Mouse (Mus musculus) neural tube, embryonic 13.5 days (tissue): ENCODE results near the gene Hhipl1. TPM values are rescaled to one million over a fixed set of nuclear protein-coding genes. Genes with fewer than 3 reads are reported as not detected.

Source experiments
- ATAC-seq: fragments of 200-750 bp; cut with Nextera tagmentation; 2 replicates; pipeline ENCODE4 v1.8.0; 2017; ENCODE audit warnings: low read depth, mild to moderate bottlenecking, moderate TSS enrichment, moderate library complexity
- H3K27ac ChIP-seq: fragments of 300-500 bp; sonication (generic); replicated peaks from 2 replicates; pipeline ENCODE4 v1.5.1; 2015; ENCODE audit warnings: moderate library complexity, mild to moderate bottlenecking, inconsistent platforms
- H3K27me3 ChIP-seq: fragments of 300-500 bp; sonication (generic); 2 replicates; pipeline ENCODE4 v1.6.1; 2015; ENCODE audit warnings: mild to moderate bottlenecking, inconsistent platforms
- H3K36me3 ChIP-seq: fragments of 300-500 bp; sonication (generic); 2 replicates; pipeline ENCODE4 v1.6.1; 2015; ENCODE audit warnings: mild to moderate bottlenecking, inconsistent platforms
- H3K4me1 ChIP-seq: fragments of 300-500 bp; sonication (generic); replicated peaks from 2 replicates; pipeline ENCODE4 v1.6.1; 2015; ENCODE audit warnings: inconsistent platforms
- H3K4me2 ChIP-seq: fragments of 300-500 bp; sonication (generic); 2 replicates; pipeline ENCODE4 v1.6.1; 2015; ENCODE audit warnings: inconsistent platforms, mild to moderate bottlenecking, moderate library complexity
- H3K4me3 ChIP-seq: fragments of 300-500 bp; sonication (generic); 2 replicates; pipeline ENCODE4 v1.5.1; 2015; ENCODE audit warnings: mild to moderate bottlenecking, inconsistent platforms
- H3K9ac ChIP-seq: fragments of 300-500 bp; sonication (generic); 2 replicates; pipeline ENCODE4 v1.6.1; 2015; ENCODE audit warnings: moderate library complexity, mild to moderate bottlenecking, inconsistent platforms
- H3K9me3 ChIP-seq: fragments of 300-500 bp; sonication (generic); 2 replicates; pipeline ENCODE4 v1.6.1; 2016; ENCODE audit warnings: inconsistent platforms
- WGBS: fragments of 180-500 bp; shearing (Covaris S2); methylation state at CpG from one replicate; pipeline ENCODE4 v1.1.7; 2015; 5-methylcytosine and 5-hydroxymethylcytosine counted together
- polyA plus RNA-seq: library from polyadenylated mRNA; unstranded; fragments of >200 nt; fragmentation: Nextera tagmentation; extraction: Ambion mirVana; gene quantifications from 2 replicates; pipeline ENCODE4 v1.2.1, GENCODE M21; 2015

Hhipl1 gene
- polyA plus RNA-seq, 1 experiment from 2014 or later, result 1.6 TPM

DNA sequence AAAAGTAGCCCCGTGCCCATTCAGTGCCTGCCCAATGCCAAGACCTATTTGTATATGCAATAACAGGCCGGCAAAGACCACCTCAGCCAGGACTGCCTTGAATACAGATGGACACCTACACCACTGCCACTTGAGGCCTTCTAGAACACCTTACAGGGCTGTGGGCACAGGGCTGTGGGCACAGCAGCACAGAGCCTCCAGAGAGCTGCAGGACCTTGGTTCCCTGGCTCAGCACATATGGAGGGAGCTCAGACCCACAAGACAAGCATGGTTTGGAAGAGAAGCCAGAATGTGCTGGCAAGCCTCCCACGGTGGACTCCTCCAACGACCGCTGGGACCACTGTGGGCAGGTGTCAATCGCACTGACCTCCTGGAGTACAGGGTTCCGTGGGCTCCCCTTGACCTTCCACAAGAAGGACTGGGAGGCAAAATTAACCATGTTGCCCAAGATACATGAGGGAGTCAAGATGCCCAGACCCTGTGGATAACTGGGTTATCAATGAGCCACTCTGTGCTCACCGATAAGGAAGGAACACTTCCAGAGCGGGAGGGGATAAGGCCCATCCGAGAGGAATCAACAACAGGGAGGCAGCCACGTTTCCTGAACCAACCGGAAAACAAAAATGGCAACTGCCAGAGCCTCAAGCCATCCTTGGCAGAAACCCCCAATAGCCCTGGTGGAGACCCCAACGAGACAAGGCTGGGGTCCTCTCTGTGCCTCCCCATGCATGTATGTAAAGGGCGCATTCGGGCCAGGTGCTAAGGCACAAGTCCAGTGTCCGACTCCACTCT lies 34.5 kb upstream of the Hhipl1 start:
- Histone ChIP-seq H3K9me3 (no peaks in the 10 kb centered on the region), H3K4me3 (peak overlapping the region; percentile 85), H3K27ac (peak overlapping the region; percentile 62), H3K4me2 (peak overlapping the region; percentile 89), H3K4me1 (peaks cover 80% of the 10 kb centered on the region), H3K36me3 (peaks cover 2% of the 10 kb centered on the region; the same call in 1 of the 2 replicates), H3K27me3 (no peaks in the 10 kb centered on the region), H3K9ac (peak overlapping the region; percentile 94)
- 66% methylated on average over 16 of the region's 16 CpGs for WGBS
- ATAC-seq, result no peak

DNA sequence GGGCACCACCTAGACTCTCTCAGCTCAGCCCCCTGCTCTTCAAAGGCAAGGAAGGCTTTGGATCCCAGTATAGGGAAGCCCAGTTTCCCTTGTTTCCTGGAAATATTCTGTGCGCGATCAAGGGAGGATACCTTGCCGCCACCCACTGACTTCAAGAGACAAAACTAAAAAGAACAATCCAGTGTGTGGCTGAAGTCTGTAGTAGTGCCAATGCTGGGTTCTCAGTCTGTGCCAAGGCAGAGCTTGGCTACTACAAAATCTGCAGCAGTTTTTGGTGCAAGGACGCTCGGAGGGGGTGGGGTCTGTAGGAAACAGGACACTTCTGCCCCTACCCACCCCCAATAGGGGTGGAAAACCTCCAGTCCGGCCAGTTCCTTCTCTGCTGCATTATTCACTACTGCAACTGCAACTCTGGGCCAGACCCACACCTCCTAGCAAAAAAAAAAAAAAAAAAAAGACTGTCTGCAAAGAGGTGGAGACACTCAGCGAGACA lies 33.9 kb upstream of the Hhipl1 start:
- Histone ChIP-seq H3K27me3 (no peaks in the 10 kb centered on the region), H3K4me2 (peak overlapping the region; percentile 89), H3K9ac (peak overlapping the region; percentile 94), H3K36me3 (peaks cover 2% of the 10 kb centered on the region; the same call in 1 of the 2 replicates), H3K4me3 (peak overlapping the region; percentile 85), H3K27ac (no peak overlapping the region; the same call in 1 of the 2 replicates), H3K9me3 (no peaks in the 10 kb centered on the region), H3K4me1 (peaks cover 80% of the 10 kb centered on the region)
- no peak for ATAC-seq
- 42% methylated on average over 7 of the region's 7 CpGs for WGBS

DNA sequence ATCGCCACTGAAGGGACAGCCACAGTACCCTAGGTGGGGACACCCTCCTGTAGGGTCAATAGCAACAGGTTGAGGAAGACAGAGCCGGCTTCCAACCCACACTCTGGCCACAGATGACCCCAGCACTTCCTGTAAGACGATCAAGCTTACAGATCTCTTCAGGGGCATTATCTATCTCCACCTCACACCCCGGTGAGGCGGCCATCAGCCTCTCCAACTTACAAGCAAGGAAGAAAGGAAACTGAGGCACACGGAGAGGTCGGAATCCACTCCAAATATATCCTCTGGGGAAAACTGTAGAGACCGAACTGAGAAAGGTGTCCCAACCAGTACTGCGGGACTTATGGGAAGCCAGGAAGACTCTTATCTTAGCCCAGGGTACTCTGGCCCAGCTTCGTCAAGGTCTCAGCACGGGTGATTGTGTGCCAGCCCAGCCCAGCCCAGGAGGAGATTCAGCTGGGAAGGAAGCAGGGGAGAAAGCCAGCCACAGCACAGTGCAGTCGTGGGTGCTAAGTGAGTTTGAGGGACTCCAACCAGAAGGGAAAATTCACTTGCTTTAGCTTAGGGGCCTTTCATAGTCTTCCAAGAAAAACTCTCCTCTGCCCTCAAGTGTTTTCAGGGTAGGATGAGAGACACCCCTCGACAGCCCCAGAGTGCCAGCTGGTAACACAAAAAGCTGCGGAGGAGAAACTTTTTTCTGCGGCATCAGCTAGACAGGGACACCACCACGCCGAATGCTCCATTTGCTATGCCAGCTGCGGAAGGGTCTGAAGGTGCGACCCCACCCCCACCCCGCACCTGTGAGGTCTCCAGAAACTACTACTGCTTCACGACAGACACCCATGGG lies 32.4 kb upstream of the Hhipl1 start:
- peak overlapping the region; percentile 94 for H3K9ac ChIP-seq
- 4% methylated on average over 21 of the region's 21 CpGs for WGBS
- no peak for ATAC-seq
- no peaks in the 10 kb centered on the region for H3K27me3 ChIP-seq
- H3K4me3 ChIP-seq, result peak overlapping the region; percentile 85
- H3K36me3 ChIP-seq, result peaks cover 2% of the 10 kb centered on the region; the same call in 1 of the 2 replicates
- H3K9me3 ChIP-seq, result no peaks in the 10 kb centered on the region
- H3K4me1 ChIP-seq, result peaks cover 81% of the 10 kb centered on the region
- peak overlapping the region; percentile 94 for H3K27ac ChIP-seq
- H3K4me2 ChIP-seq, result peak overlapping the region; percentile 89

- H3K27me3 ChIP-seq, result no peaks in the 10 kb centered on the region
- H3K27ac ChIP-seq, result peak overlapping the region; percentile 94
- H3K4me3 ChIP-seq, result peak overlapping the region; percentile 85
- H3K4me2 ChIP-seq, result peak overlapping the region; percentile 89
- ATAC-seq, result no peak
- under 1% methylated on average over 31 of the region's 35 CpGs for WGBS
- peak overlapping the region; percentile 94 for H3K9ac ChIP-seq
- H3K36me3 ChIP-seq, result peaks cover 2% of the 10 kb centered on the region; the same call in 1 of the 2 replicates
- peaks cover 81% of the 10 kb centered on the region for H3K4me1 ChIP-seq
- H3K9me3 ChIP-seq, result no peaks in the 10 kb centered on the region
Observed at GRCm38 (mm10) chr12:108274313-108274595, 31.8 kb upstream of the Hhipl1 start.

DNA sequence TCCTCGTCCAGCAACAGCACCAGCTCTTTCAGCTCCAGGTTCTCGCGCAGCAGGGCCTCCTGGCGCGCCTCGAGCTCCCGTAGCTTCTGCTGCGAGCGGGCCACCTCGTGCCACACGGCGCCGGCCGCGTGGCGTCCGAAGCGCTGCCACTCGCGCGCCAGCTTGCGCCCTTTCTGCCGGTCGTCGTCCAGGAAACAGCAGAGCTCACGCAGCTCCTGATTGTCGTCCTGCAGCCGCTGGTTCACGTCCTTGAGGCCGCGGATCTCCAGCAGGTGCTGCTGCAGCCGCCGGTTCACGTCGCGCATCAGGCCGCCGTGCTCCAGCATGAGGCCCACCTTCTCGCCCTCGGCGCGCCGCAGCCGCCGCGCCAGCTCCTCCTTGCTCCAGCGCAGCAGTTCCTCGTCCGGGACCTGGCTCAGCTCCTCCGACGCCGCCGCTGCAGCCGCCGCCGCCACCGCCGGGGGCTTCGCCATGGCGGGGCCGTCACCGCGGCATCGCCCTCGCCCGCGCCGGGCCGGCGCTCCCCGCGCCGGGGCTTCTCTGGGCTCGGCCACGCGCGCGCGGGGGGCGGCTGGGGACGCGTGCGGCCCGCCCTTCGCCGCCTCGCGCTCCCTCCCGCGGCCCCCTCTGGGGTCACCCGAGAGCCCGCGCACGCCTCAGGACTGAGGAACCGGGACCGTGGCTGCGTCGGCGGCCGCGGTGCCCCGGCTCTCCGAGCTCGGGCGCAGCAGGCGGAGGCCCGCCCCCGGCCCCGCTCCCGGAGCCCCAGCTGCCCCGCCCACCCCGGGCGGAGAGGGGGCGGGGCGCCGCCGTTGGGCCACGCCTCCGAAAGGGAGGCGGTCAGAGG lies 31.2 kb upstream of the Hhipl1 start, which contains the start of gene Ccdc85c:
Gene Ccdc85c, minus strand, starts transcription at position 765 of the 847 bp plus-strand sequence.
- H3K36me3 ChIP-seq, result peaks cover 2% of the 10 kb centered on the region; the same call in 1 of the 2 replicates
- peak within 1 kb of the TSS; percentile 99 for H3K27ac ChIP-seq
- peaks cover 77% of the 10 kb centered on the region for H3K4me1 ChIP-seq
- H3K4me2 ChIP-seq, result peak within 1 kb of the TSS; percentile 89
- H3K27me3 ChIP-seq, result no peaks in the 10 kb centered on the region
- peak within 1 kb of the TSS; percentile 85 for H3K4me3 ChIP-seq
- under 1% methylated on average over 114 of the region's 120 CpGs for WGBS
- H3K9ac ChIP-seq, result peak within 1 kb of the TSS; percentile 94
- H3K9me3 ChIP-seq, result no peaks in the 10 kb centered on the region
- no peak; the same call in 1 of the 2 replicates for ATAC-seq

GRCm38 (mm10) chr12:108275508-108275890 lies 30.6 kb upstream of the Hhipl1 start:
- peak; percentile 91 for ATAC-seq
- peaks cover 2% of the 10 kb centered on the region; the same call in 1 of the 2 replicates for H3K36me3 ChIP-seq
- peak overlapping the region; percentile 85 for H3K4me3 ChIP-seq
- peak overlapping the region; percentile 89 for H3K4me2 ChIP-seq
- no peaks in the 10 kb centered on the region for H3K27me3 ChIP-seq
- peak overlapping the region; percentile 99 for H3K27ac ChIP-seq
- no peaks in the 10 kb centered on the region for H3K9me3 ChIP-seq
- peak overlapping the region; percentile 94 for H3K9ac ChIP-seq
- WGBS, result under 1% methylated on average over 37 of the region's 37 CpGs
- H3K4me1 ChIP-seq, result peaks cover 71% of the 10 kb centered on the region

DNA sequence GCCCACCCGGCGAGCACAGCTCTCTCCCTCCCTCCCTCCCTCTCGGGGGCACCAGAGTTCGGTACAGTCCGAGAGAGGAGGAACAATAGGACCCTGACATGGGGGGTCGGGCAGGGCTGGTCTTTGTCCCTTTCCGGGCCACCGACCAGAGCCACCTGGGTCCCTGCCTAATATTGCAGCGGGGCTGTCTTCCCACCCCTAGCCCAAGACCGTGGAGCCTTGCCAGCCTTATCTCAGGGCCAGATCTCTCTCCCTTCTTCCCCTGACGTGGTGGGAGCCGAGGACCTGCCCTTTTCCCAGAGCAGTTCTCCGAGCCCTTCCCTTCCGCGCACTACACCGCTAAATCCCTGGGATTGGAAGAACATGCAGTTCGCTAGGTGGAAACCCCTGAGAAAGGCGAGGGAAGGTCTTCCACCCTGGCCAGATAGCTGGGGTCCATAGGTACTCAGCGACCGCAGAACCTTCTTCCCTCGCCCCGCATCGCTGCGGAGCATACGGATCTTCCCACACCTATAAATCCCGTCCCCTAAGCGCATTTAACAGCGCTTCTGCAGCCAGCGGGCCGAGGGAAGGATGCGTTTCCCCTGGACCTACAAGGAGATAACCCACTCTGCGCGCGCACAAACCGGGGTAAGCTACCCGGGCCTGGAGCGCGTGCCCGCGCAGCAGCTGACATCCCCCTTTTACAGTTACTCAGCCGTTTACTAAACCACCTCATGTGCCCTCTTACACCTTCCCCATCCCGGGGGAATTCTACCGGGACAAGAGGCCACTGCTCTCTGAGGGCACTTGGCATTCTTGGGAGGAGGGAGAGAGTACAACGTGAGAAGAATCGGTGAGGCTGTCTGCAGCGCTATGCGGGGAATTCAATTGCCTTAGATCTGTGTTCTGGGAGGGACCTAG lies 29.9 kb upstream of the Hhipl1 start:
- WGBS, result under 1% methylated on average over 45 of the region's 47 CpGs

GRCm38 (mm10) chr12:108277341-108277841 lies 28.7 kb upstream of the Hhipl1 start:
- Histone ChIP-seq H3K4me1 (peaks cover 52% of the 10 kb centered on the region), H3K27me3 (no peaks in the 10 kb centered on the region), H3K27ac (peak overlapping the region; percentile 99), H3K9ac (peak overlapping the region; percentile 91), H3K4me2 (peak overlapping the region; percentile 89), H3K36me3 (no peaks in the 10 kb centered on the region), H3K4me3 (peak overlapping the region; percentile 85), H3K9me3 (no peaks in the 10 kb centered on the region)
- WGBS, result 0% methylated on average over 12 of the region's 12 CpGs
- no peak for ATAC-seq

More for the DNA sequence above, 29.9 kb upstream of the Hhipl1 start:
- peak overlapping the region; percentile 89 for H3K4me2 ChIP-seq
- peak; percentile 1; the same call in 1 of the 2 replicates for ATAC-seq
- peaks cover 2% of the 10 kb centered on the region; the same call in 1 of the 2 replicates for H3K36me3 ChIP-seq
- no peaks in the 10 kb centered on the region for H3K9me3 ChIP-seq
- H3K27me3 ChIP-seq, result no peaks in the 10 kb centered on the region
- H3K4me3 ChIP-seq, result peak overlapping the region; percentile 85
- peak overlapping the region; percentile 99 for H3K27ac ChIP-seq
- H3K4me1 ChIP-seq, result peaks cover 64% of the 10 kb centered on the region
- H3K9ac ChIP-seq, result peak overlapping the region; percentile 91

GRCm38 (mm10) chr12:108278221-108278918 lies 27.7 kb upstream of the Hhipl1 start:
- Histone ChIP-seq H3K9me3 (no peaks in the 10 kb centered on the region), H3K4me2 (peak overlapping the region; percentile 89), H3K27ac (peak overlapping the region; percentile 99), H3K27me3 (no peaks in the 10 kb centered on the region), H3K36me3 (no peaks in the 10 kb centered on the region), H3K4me1 (peaks cover 42% of the 10 kb centered on the region), H3K9ac (peak overlapping the region; percentile 91), H3K4me3 (peak overlapping the region; percentile 85)
- no peak for ATAC-seq
- WGBS, result 18% methylated on average over 15 of the region's 15 CpGs
